Mouse (Mus musculus) heart, adult 2 months (tissue): ENCODE results near the gene Rsph14.

Source experiments
- CTCF ChIP-seq: fragments of 200-600 bp; IDR thresholded peaks from 2 replicates; pipeline ENCODE4 v1.8.1; 2022; ENCODE audit warnings: antibody characterized with exemption, mild to moderate bottlenecking, moderate library complexity
- EP300 ChIP-seq: fragments of 200-500 bp; IDR thresholded peaks from 2 replicates; pipeline ENCODE4 v1.6.1; 2011; ENCODE audit warnings: low read depth, low read length, control low read depth; ENCODE audit not compliant: insufficient read depth
- POLR2A ChIP-seq: fragments of 200-500 bp; IDR thresholded peaks from 2 replicates; pipeline ENCODE4 v1.6.1; 2011; ENCODE audit warnings: mild to moderate bottlenecking, low read depth, low read length, control low read depth; ENCODE audit not compliant: insufficient read depth

DNA sequence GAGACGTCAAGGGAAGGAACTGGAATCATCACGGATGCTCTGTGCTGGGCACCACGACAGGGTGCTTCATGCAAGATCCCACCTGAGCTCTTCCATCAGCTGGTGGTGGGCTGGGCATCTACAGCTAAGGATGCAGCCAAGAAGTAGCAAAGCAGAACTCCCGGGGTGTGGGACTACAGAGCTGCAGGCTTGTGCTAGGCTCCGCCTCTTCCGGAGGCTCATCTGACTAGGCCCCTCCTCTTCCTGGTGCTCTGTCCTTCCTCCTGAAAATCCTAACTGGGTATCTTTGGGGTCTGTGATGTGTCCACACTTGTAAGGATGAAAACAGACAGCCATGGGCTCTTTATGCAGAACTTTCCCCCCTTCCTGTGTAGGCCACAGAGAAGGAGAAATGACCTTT, 33.3 kb upstream of the Rsph14 start:
- TF ChIP-seq EP300 (no peak), POLR2A (no peak), CTCF (no peak)
